Mouse (Mus musculus) kidney, postnatal 36 days (tissue): Measurements from ENCODE around the gene Gm6657.

Source experiments
- DNase-seq, 2 experiments: peaks; one replicate each; pipeline ENCODE4 v3.0.0; 2021 to 2022; ENCODE audit warnings: mixed read lengths in 2 of 2

The Gm6657 gene

DNA sequence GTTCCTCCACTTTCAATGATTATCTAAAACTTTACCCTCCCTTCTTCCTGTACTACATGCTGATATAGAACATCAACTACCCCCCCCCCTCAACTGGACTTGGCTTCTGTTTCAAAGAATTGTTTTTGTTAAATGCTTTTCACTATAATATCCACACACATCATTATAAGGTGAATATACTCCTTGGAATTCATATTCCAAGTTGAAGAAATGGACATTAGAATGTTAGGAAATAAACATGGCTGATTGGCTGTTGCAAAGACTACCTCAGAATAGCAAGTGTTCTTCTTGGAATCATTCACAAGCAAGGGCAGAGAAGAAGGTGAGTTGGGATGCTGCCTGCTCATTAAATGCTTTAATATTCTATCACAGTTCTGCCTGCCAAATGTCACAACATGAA lies at the start of gene Gm6657:
Gene Gm6657, plus strand, starts transcription at position 301 of the 400 bp plus-strand sequence.
- no peak for DNase-seq

DNA sequence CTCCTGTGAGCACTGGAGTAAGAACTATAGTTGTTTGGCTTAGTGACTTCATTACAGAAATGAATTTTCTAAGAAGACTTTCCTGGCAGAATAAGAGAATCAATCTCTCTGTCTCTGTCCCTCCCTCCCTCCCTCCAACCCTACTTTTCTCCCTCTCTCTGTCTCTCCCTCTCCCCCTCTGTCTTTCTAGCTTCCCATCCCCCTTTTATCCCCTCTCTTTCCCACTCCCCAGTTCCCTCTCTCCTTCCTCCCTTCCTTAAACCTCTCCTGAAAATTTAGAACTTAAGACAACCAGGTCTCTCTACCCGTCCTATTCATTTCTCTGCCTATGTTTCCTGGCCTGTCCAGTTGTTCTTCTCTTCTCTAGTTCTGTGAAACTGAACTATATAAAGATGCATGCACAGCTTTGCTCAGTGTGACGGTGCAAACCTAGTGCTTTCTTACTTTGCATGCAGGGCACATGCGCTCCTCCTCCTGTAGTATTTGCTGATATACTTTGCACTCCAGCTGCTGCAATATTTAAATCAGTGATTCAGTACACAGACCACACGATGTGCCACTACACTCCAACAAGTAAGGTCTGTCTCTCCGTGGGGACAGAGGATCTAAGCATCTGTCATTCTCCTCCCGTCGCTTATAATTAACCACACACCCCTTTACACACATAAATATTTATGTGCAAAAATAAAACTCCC lies 40.6 kb upstream of the Gm6657 start:
- no peak for DNase-seq

GRCm38 (mm10) chr12:78170178-78170577 lies 23.9 kb upstream of the Gm6657 start:
- DNase-seq: no peak

DNA sequence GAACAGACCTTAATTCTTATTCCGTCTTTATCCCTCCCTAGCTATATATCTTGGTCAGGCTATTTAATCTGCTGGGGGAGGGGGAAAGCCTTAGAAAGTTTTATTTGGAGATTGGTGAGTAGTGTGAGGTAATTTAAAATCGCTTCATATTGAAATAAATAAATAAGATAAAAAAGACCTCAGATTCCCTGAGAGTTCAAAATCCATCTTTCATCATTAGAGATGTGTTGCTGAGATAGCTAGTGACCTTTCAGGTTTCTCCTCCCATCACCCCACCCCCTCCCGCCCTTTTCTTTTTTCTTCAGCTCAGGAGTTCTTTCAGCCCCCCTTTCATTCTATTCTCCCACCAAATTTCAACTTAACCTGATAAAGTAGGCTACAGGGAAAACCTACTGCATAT lies 20.1 kb upstream of the Gm6657 start:
- no peak for DNase-seq

DNA sequence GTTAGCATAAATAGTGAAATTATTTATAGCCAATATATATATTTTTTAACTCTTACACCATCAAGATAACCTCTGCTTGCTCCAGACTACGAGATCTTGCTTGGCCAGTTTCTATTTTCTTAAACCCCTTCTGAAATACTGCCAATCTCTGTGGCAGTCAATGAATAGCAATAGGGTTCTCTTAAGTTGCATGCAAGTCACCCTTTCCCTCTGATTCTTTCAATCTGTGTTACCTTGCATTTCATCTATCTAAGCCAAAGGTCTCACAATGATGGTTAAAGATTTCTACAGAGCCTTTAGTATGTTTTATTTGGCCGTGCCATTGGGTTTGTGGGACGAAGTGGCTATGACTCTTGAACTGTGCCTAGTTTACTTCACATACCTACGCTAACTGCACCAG lies 19.4 kb upstream of the Gm6657 start:
- DNase-seq: no peak

DNA sequence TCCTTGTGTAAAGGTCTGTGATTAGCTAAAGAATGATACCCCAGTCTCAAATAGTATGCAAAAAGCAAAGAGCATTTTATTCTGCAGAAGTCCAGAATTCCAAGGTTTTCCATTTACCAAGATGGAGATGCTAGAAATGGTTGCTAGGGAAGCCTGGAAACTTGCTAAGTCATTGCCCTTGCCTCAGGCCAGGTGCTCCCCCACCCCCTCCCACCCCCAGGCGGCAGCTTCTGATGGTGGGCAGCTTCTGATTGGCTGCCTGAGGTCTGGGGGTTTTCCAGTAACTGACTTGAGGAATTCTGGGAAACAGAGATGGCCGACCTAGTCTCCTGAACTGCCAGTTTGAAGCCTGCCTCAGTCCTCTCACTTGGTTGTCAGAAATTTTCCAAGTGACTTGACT lies 12.6 kb upstream of the Gm6657 start:
- no peak for DNase-seq

DNA sequence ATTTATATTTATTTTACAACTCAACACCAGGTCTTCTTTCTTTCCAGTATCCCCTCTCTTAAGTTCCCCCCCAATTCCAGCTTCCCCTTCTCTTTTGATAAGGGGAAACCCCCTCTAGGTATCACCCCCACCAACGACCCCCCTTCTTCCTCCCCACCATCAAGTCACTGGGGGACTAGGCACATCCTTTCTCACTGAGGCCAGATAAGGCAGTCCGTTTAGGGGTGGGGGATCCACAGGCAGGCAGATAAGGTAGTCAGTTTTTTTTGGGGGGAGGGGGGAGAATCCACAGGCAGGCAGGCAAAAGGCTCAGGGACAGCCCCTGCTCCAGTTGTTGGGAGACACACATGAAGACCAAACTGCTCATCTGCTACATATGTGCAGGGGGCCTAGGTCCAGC lies 1.3 kb downstream of the Gm6657 start:
- no peak for DNase-seq

DNA sequence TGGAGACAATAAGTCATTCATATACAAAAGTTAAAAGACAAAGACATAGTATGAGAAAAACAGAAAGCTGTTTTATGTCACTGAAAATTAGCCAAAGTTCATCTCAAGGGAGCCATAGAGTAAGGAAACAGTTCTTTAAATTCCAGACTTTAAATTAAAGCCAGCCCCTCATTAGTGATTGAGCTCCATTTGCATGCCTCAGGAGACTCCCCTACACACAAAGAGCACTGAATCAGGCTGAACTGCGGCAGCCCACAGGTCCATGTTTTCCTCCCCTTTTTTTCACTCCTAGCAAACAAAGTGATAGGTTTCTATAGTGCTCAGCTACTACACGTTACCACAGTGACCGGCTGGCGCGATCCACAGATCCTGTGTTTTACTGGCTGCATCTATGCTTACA lies 9.6 kb downstream of the Gm6657 start:
- no peak for DNase-seq

- DNase-seq: peak; percentile 45 to 67
Observed at GRCm38 (mm10) chr12:78205915-78206570, 12.0 kb downstream of the Gm6657 start.

GRCm38 (mm10) chr12:78206571-78206960 lies 12.5 kb downstream of the Gm6657 start:
- DNase-seq: no peak

GRCm38 (mm10) chr12:78209856-78210255 lies 15.8 kb downstream of the Gm6657 start:
- peak in 1 of 2 experiments; percentile 23 for DNase-seq

- DNase-seq: peak in 1 of 2 experiments; percentile 3
Observed at GRCm38 (mm10) chr12:78215490-78215889, 21.4 kb downstream of the Gm6657 start.

DNA sequence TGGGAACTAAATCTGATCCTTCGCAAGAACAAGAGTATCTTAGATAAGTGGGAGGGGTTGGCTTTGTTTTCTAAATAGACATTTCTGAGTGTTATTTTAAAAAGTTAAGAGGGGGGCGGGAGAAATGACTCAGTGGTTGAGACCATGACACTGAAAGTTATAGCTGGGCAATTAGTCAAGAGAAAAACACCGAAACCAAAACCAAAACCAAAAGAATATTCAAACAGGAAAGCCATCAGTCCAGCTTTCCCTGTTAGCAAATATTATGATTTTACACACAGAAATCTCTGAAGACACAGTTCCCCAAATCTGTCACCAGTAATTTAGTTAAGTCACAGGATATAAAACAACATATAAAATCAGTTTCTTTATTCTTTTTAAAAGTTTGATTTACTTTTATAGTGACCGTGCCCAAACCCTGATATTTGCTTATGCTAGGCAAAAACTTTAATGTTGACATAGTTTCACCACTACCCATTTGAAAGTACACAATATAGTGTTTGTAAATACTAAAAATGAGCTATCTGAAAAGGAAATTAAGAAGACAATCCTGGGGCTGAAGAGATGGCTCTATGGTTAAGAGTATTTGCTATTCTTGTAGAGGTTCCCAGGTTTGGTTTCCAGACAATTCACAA lies 25.3 kb downstream of the Gm6657 start:
- peak in 1 of 2 experiments; percentile 5 for DNase-seq

- peak; percentile 92 for DNase-seq
Observed at GRCm38 (mm10) chr12:78225707-78226518, 31.9 kb downstream of the Gm6657 start, which contains the start of gene Gphn. Gphn (plus strand) TSS chr12:78226379.

DNA sequence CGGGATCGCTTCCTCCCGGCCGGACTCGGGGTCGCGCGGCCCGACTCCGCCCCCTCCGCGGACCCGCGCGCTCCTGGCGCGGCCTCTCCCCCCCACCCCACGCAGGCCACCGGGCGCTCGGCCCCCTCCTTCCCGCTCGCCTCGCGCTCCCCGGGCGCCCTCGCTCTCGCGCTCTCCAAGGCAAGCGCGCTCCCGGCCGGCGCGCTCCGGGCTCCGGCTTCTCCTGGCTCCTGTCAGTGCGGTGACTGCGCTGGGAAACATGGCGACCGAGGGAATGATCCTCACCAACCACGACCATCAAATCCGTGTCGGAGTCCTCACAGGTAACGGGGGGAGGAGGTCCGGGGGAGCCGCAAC lies 32.5 kb downstream of the Gm6657 start:
- peak; percentile 85 to 92 for DNase-seq

GRCm38 (mm10) chr12:78227021-78227932 lies 33.2 kb downstream of the Gm6657 start:
- DNase-seq: peak; percentile 34 to 63

DNA sequence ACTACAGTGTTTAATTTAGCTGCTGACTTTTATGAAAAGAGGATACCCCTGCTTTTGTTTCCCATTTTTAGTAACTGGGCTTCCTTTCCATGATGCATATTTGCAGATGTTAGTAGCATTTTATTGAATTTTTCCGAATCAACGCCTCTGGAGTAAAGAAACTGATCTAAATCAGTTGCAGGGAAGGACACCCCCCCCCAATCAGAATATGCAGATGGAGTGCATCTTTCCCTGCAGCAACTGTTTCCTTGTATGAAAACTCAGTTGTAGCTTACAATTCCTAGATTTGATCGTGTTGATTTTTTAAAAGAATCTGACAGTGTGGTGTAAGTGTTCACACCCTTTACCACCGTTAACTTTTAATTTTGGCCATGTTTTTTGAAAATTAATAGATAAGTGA lies 34.1 kb downstream of the Gm6657 start:
- DNase-seq: no peak

- DNase-seq: no peak
Observed at GRCm38 (mm10) chr12:78232560-78232959, 38.5 kb downstream of the Gm6657 start.

DNA sequence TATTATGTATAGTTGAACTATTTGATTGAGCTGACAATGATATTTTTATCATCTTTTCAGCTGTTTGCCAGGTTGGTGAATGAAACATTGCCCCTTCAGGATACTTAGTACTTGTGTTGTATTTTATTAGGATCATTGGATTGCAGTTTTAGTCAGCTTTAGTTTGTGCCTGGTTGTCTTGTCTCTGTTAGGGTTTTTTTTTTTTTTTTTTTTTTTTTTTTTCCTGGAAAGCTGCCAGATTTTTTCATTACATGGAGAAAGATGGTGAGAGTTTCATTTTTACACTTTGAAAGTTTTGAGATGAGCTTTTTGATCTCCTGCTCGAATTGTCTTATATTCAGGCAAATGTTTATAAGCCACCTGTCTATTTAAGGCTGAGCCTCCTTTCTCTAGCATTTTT lies 54.3 kb downstream of the Gm6657 start:
- no peak for DNase-seq

DNA sequence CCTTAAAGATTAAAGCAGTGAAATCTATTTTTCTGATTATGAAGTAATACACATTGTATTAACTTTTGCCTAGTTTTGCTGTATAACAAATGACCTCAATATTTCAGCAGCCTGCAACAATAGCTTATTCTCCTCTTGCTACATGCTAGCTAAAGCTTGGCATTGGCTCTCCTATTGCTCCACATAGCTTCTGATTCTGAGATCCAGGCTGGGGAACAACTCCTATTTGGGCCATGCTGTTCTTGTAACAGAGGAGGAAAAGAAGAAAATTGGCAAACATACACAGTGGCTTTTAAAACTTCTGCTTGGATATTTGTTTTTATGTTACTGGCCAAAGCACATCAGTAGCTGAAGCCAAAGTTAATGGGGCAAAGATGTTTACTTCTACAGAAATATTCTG lies 55.1 kb downstream of the Gm6657 start:
- no peak for DNase-seq
